Mouse (Mus musculus): ENCODE data around the gene Gdf5. TPM values are rescaled to one million over a fixed set of nuclear protein-coding genes. Genes with fewer than 3 reads are reported as not detected.

The Gdf5 gene
- polyA plus RNA-seq, 1 experiment: 0.17 TPM

- Histone ChIP-seq H3K27me3 (ENCODE audit: control insufficient read depth, insufficient read depth, low read length) (no peaks in the 10 kb centered on the region), H3K36me3 (ENCODE audit: control insufficient read depth, insufficient read depth, low read length) (no peaks in the 10 kb centered on the region), H3K27ac (ENCODE audit: control insufficient read depth, insufficient read depth, low read depth, low read length) (no peak overlapping the region), H3K4me3 (ENCODE audit: control insufficient read depth, low read depth, low read length) (no peak overlapping the region), H3K4me1 (ENCODE audit: control insufficient read depth, insufficient read depth, low read length) (no peaks in the 10 kb centered on the region)
- TF ChIP-seq CTCF (IDR thresholded peaks at IDR 0.05; ENCODE audit: control insufficient read depth, insufficient read depth, insufficient replicate concordance, low read depth, low read length) (no peak), POLR2A (IDR thresholded peaks at IDR 0.05; ENCODE audit: control insufficient read depth, low read depth, low read length) (no peak)
These were observed 22.0 kb downstream of the Gdf5 start for GRCm38 (mm10) chr2:155923143-155923542.

- H3K4me1 ChIP-seq (ENCODE audit: control insufficient read depth, insufficient read depth, low read length): no peaks in the 10 kb centered on the region
- no peaks in the 10 kb centered on the region for H3K27me3 ChIP-seq (ENCODE audit: control insufficient read depth, insufficient read depth, low read length)
- no peak overlapping the region for H3K4me3 ChIP-seq (ENCODE audit: control insufficient read depth, low read depth, low read length)
- no peaks in the 10 kb centered on the region for H3K36me3 ChIP-seq (ENCODE audit: control insufficient read depth, insufficient read depth, low read length)
- TF ChIP-seq CTCF (IDR thresholded peaks at IDR 0.05; ENCODE audit: control insufficient read depth, insufficient read depth, insufficient replicate concordance, low read depth, low read length) (no peak), POLR2A (IDR thresholded peaks at IDR 0.05; ENCODE audit: control insufficient read depth, low read depth, low read length) (no peak)
- H3K27ac ChIP-seq (ENCODE audit: control insufficient read depth, insufficient read depth, low read depth, low read length): no peak overlapping the region
These were observed 30.5 kb downstream of the Gdf5 start for GRCm38 (mm10) chr2:155914684-155915083.

GRCm38 (mm10) chr2:155903632-155904008 is 41.5 kb downstream of the Gdf5 start:
- Histone ChIP-seq H3K4me3 (ENCODE audit: control insufficient read depth, low read depth, low read length) (no peak overlapping the region), H3K36me3 (ENCODE audit: control insufficient read depth, insufficient read depth, low read length) (no peaks in the 10 kb centered on the region), H3K27ac (ENCODE audit: control insufficient read depth, insufficient read depth, low read depth, low read length) (no peak overlapping the region), H3K4me1 (ENCODE audit: control insufficient read depth, insufficient read depth, low read length) (no peaks in the 10 kb centered on the region), H3K27me3 (ENCODE audit: control insufficient read depth, insufficient read depth, low read length) (no peaks in the 10 kb centered on the region)
- TF ChIP-seq CTCF (IDR thresholded peaks at IDR 0.05; ENCODE audit: control insufficient read depth, insufficient read depth, insufficient replicate concordance, low read depth, low read length) (no peak), POLR2A (IDR thresholded peaks at IDR 0.05; ENCODE audit: control insufficient read depth, low read depth, low read length) (no peak)

GRCm38 (mm10) chr2:155902989-155903631 is 42.1 kb downstream of the Gdf5 start:
- Histone ChIP-seq H3K4me1 (ENCODE audit: control insufficient read depth, insufficient read depth, low read length) (no peaks in the 10 kb centered on the region), H3K36me3 (ENCODE audit: control insufficient read depth, insufficient read depth, low read length) (no peaks in the 10 kb centered on the region)

GRCm38 (mm10) chr2:155895046-155895735 is 50.0 kb downstream of the Gdf5 start:
- TF ChIP-seq POLR2A (IDR thresholded peaks at IDR 0.05; ENCODE audit: control insufficient read depth, low read depth, low read length) (no peak), CTCF (IDR thresholded peaks at IDR 0.05; ENCODE audit: control insufficient read depth, insufficient read depth, insufficient replicate concordance, low read depth, low read length) (no peak)
- Histone ChIP-seq H3K4me3 (ENCODE audit: control insufficient read depth, low read depth, low read length) (no peak overlapping the region), H3K27me3 (ENCODE audit: control insufficient read depth, insufficient read depth, low read length) (no peaks in the 10 kb centered on the region), H3K27ac (ENCODE audit: control insufficient read depth, insufficient read depth, low read depth, low read length) (no peak overlapping the region), H3K36me3 (ENCODE audit: control insufficient read depth, insufficient read depth, low read length) (no peaks in the 10 kb centered on the region), H3K4me1 (ENCODE audit: control insufficient read depth, insufficient read depth, low read length) (no peaks in the 10 kb centered on the region)

More at GRCm38 (mm10) chr2:155902989-155903631, 42.1 kb downstream of the Gdf5 start:
- TF ChIP-seq POLR2A (IDR thresholded peaks at IDR 0.05; ENCODE audit: control insufficient read depth, low read depth, low read length): no peak
- no peak for TF ChIP-seq CTCF (IDR thresholded peaks at IDR 0.05; ENCODE audit: control insufficient read depth, insufficient read depth, insufficient replicate concordance, low read depth, low read length)
- no peak overlapping the region for H3K27ac ChIP-seq (ENCODE audit: control insufficient read depth, insufficient read depth, low read depth, low read length)
- no peak overlapping the region for H3K4me3 ChIP-seq (ENCODE audit: control insufficient read depth, low read depth, low read length)
- no peaks in the 10 kb centered on the region for H3K27me3 ChIP-seq (ENCODE audit: control insufficient read depth, insufficient read depth, low read length)

- no peak for TF ChIP-seq POLR2A (IDR thresholded peaks at IDR 0.05; ENCODE audit: control insufficient read depth, low read depth, low read length)
- TF ChIP-seq CTCF (IDR thresholded peaks at IDR 0.05; ENCODE audit: control insufficient read depth, insufficient read depth, insufficient replicate concordance, low read depth, low read length): no peak
- no peak overlapping the region for H3K27ac ChIP-seq (ENCODE audit: control insufficient read depth, insufficient read depth, low read depth, low read length)
- H3K4me1 ChIP-seq (ENCODE audit: control insufficient read depth, insufficient read depth, low read length): no peaks in the 10 kb centered on the region
- no peak overlapping the region for H3K4me3 ChIP-seq (ENCODE audit: control insufficient read depth, low read depth, low read length)
- no peaks in the 10 kb centered on the region for H3K36me3 ChIP-seq (ENCODE audit: control insufficient read depth, insufficient read depth, low read length)
- H3K27me3 ChIP-seq (ENCODE audit: control insufficient read depth, insufficient read depth, low read length): no peaks in the 10 kb centered on the region
These were observed 50.7 kb downstream of the Gdf5 start for GRCm38 (mm10) chr2:155894307-155895045.

Other genes with a start within 250 kb of the Gdf5 start
- 28.4 and 29.4 TPM in 2 replicates for gene Edem2, start 215.9 kb downstream of the Gdf5 start, polyA plus RNA-seq (2012; rRNA removed)
- gene Gm17581, start 209.5 kb downstream of the Gdf5 start, polyA plus RNA-seq (2012; rRNA removed): not detected in 2 replicates
- gene Procr, start 194.2 kb downstream of the Gdf5 start, polyA plus RNA-seq (2012; rRNA removed): 0.22 and 0.30 TPM in 2 replicates
- 1.6 and 2.1 TPM in 2 replicates for gene Mmp24, start 170.0 kb downstream of the Gdf5 start, polyA plus RNA-seq (2012; rRNA removed)
- gene BC029722, start 125.9 kb downstream of the Gdf5 start, polyA plus RNA-seq (2012; rRNA removed): 24.4 and 29.9 TPM in 2 replicates
- 41.2 and 44.7 TPM in 2 replicates for gene Eif6, start 118.4 kb downstream of the Gdf5 start, polyA plus RNA-seq (2012; rRNA removed)
- gene Fam83c, start 110.5 kb downstream of the Gdf5 start, polyA plus RNA-seq (2012; rRNA removed): not detected in 2 replicates
- 48.6 and 52.9 TPM in 2 replicates for gene Uqcc1, start 15.1 kb downstream of the Gdf5 start, polyA plus RNA-seq (2012; rRNA removed)
- gene Gm15557, start 4.6 kb downstream of the Gdf5 start, polyA plus RNA-seq (2012; rRNA removed): 0.17 and 0.19 TPM in 2 replicates
- 5.8 and 6.4 TPM in 2 replicates for gene Cep250, start 11.1 kb upstream of the Gdf5 start, polyA plus RNA-seq (2012; rRNA removed)
- 24.6 and 24.9 TPM in 2 replicates for gene 6430550D23Rik, start 62.6 kb upstream of the Gdf5 start, polyA plus RNA-seq (2012; rRNA removed)
- 400 and 412 TPM in 2 replicates for gene Ergic3, start 62.7 kb upstream of the Gdf5 start, polyA plus RNA-seq (2012; rRNA removed)
- 2.7 TPM in 2 replicates for gene Fer1l4, start 107.6 kb upstream of the Gdf5 start, polyA plus RNA-seq (2012; rRNA removed)
- 844 and 859 TPM in 2 replicates for gene Spag4, start 119.8 kb upstream of the Gdf5 start, polyA plus RNA-seq (2012; rRNA removed)
- gene Cpne1, start 166.6 kb upstream of the Gdf5 start, polyA plus RNA-seq (2012; rRNA removed): 16.1 and 22.1 TPM in 2 replicates
- 8.9 and 12.1 TPM in 2 replicates for gene Rbm12, start 166.6 kb upstream of the Gdf5 start, polyA plus RNA-seq (2012; rRNA removed)
- 3.8 and 6.9 TPM in 2 replicates for gene Gm28036, start 181.7 kb upstream of the Gdf5 start, polyA plus RNA-seq (2012; rRNA removed)
- 79.6 and 105 TPM in 2 replicates for gene Romo1, start 198.7 kb upstream of the Gdf5 start, polyA plus RNA-seq (2012; rRNA removed)
- gene Nfs1, start 198.8 kb upstream of the Gdf5 start, polyA plus RNA-seq (2012; rRNA removed): 42.0 and 42.8 TPM in 2 replicates
- gene Rbm39, start 234.9 kb upstream of the Gdf5 start, polyA plus RNA-seq (2012; rRNA removed): 19.3 and 27.9 TPM in 2 replicates

Measured in testis, adult 2 months (tissue).